Mouse (Mus musculus): ENCODE results near the gene Gm20388. TPM values are rescaled to one million over a fixed set of nuclear protein-coding genes. Genes with fewer than 3 reads are reported as not detected.
A peak's percentile ranks its signal among the peaks of the same experiment; 100 is the strongest.
"Not testable (repeated sequence)": the region's sequence is repeated elsewhere in the genome, so short reads cannot be mapped to it uniquely, and the experiment has no call there.

Gm20388 gene
- total RNA-seq, 2 experiments from 2014 or later, result 18.6 TPM; not detected in 1

DNA sequence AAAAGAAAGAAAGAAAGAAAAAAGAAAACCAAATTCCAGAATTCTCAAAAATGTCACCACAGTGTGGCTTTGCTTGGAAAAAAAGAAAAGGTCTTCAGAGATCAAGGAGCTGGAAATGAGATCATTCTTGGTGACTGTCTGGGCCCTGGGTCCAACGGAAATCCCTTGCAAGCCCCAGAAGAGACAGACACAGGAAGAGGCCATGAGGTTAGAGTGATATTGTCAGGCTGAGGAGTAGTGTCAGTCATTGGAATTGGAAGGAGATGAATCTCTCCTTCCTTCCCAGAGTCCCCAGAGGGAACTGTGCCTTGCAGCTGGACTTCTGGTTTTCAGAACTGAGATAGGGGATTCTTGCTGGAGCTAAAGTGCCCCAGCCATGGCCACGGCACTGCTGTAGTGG is 788.9 kb downstream of the Gm20388 start:
- intact Hi-C loops (cut with DNase I), result no loop called here
- no peak for DNase-seq (ENCODE audit: low spot score in 2 of 2)

- DNase-seq (ENCODE audit: low spot score in 2 of 2), result no peak
- intact Hi-C loops (cut with DNase I), result no loop called here
These were observed 789.4 kb downstream of the Gm20388 start for GRCm38 (mm10) chr8:120700053-120700452.

DNA sequence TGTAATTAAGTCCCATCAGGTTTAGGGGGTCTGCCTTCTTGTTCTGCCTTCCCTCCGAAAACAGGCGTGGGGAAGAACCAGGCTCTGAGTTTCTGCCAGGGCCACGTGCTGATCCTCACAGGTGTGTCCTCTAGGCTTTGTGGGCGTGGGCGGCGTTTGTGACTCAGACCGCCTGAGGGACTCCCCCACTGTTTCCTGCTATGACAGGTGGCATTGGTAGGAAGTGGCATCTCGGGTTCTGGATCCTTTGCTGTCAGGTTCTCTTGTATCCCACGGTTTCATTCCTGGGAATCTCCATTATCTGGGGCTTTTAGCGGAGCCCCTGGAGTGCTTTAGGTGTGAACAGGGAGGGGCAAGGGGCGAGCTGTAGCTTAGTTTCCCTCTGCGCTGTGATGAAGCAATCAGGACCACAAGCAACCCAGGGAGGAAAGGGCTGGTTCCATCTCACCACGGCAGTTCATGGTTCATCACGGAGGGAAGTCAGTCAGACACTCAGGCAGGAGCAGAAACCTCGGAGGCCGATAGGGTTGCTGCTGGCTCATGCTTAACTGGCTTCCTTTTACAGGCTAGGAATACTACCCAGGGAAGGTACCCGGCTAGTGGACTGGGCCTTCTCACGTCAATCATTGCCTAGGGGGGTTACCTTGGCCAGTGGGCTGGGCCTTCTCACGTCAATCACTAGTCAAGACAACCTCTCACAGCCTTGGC is 791.3 kb downstream of the Gm20388 start:
- intact Hi-C loops (cut with DNase I), result no loop called here
- DNase-seq (ENCODE audit: low spot score in 2 of 2), result peak in 1 of 2 experiments; percentile 46

DNA sequence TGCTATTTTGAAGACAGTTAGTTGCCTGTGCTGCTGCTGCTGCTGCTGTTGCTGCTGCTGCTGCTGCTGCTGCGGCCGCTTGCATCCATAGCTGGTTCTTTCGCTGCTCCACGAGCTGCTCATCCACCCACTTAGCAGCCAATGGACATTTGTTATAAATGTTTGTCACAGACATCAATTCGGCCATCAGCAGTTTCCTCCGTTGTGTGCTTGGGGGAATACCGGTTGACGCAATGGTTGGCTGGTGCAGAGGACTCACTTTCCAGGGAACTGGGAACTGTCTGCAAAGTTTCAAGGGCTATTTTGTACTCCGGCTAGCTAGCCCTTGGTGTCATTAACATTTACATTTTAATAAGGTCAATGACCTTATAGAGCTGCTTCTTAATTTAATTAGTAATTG is 793.6 kb downstream of the Gm20388 start:
- no peak for DNase-seq (ENCODE audit: low spot score in 2 of 2)
- intact Hi-C loops (cut with DNase I), result no loop called here

GRCm38 (mm10) chr8:120705163-120705562 is 794.5 kb downstream of the Gm20388 start:
- intact Hi-C loops (cut with DNase I), result no loop called here
- no peak for DNase-seq (ENCODE audit: low spot score in 2 of 2)

DNA sequence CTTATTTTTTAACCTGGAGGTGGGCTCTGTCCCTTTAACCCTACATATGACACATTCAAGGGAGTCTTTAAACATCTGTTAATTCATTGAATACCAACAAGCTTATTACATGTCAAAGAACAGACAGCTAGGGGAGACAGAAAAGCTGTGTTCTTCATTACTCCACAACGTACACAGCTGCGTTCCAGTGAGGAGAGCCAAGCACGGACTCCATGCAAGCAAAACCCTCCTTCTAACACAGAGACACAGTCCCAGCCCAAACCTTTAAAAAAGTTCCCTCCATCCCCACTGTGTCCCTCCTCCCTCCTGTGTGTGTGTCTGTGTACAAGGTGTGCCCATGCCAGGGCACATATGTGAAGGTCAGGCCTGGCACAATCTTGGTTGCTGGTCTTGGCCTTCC is 795.6 kb downstream of the Gm20388 start:
- DNase-seq (ENCODE audit: low spot score in 2 of 2), result no peak

DNA sequence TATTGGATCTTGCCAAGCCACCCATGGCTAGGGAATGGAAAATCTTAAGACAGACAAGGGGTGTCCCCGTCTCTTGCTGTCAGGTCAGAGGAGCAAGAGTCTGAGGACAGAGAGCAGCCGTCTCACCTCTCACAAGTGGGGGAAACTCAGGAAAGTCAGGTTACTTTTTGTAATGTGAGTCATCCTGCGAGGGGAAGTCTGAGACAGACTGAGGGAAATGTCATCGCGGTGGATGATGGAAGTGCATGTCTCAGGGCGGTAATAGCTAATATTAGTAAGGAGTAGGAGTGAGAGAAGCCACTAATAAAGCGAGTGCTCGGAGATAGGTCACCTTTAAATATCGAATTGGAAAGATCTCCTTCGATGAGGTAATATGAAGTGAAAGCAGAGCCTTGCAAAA is 798.5 kb downstream of the Gm20388 start:
- intact Hi-C loops (cut with DNase I), result no loop called here
- no peak for DNase-seq (ENCODE audit: low spot score in 2 of 2)

More for the DNA sequence above, 795.6 kb downstream of the Gm20388 start:
- intact Hi-C loops (cut with DNase I), result no loop called here

DNA sequence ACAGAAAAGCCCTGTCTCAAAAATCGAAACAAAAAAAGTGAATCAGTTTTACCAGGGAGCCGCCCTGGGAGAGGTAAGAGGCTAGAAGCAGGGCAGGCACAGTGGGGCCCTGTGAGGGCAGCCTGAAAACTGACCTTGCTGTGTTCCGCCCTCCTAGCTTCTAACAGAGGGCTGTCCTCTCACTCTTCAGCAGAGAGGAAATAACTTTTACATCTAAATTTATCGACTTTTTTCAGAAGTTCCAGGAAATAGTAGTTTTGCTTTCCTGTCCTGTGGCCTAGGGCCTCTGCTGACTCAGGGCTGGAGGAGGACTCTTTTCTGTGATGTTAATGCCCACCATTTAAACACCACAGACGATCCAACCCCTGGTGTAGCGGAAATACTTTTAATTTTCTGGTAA is 804.6 kb downstream of the Gm20388 start:
- intact Hi-C loops (cut with DNase I), result no loop called here
- DNase-seq (ENCODE audit: low spot score in 2 of 2), result no peak

DNA sequence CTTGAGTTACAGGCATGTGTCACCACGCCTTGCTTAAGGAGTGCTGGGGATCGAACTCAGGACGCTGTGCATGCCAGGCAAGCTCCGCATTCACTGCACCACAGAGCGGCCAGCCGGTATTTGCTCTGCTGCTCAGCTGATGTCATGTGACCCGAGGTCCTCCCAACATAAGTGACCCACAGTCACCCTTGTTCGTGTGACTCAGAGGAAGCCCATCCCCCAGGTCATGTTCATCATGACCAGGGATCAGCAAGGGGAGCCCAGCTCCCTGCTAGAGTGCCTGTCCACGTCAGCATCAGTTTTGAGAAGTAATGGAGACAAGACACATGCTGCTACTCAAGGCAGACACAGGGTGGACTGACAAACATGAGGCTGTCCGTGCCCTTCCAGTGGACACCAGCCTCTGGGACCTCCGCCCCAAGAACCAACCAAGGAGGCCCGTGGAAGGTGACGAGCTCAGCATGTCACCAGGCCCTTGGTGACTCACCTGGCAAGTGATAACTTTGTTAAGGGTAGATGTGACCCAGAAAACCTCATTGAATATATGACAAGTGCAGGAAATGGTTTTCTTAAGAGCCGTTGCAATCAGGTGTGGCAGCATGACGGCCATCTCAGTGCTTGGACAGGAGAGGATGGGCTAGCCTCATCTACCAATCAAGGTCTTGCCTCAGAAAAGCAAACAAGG is 805.5 kb downstream of the Gm20388 start:
- no peak for DNase-seq (ENCODE audit: low spot score in 2 of 2)
- intact Hi-C loops (cut with DNase I), result no loop called here

- intact Hi-C loops (cut with DNase I), result no loop called here
- DNase-seq (ENCODE audit: low spot score in 2 of 2), result no peak
These were observed 809.1 kb downstream of the Gm20388 start for GRCm38 (mm10) chr8:120719586-120720236.

- intact Hi-C loops (cut with DNase I), result no loop called here
- DNase-seq (ENCODE audit: low spot score in 2 of 2), result no peak
These were observed 812.4 kb downstream of the Gm20388 start for GRCm38 (mm10) chr8:120723025-120723424.

GRCm38 (mm10) chr8:120724096-120724495 is 813.5 kb downstream of the Gm20388 start:
- intact Hi-C loops (cut with DNase I), result not testable (repeated sequence)

DNA sequence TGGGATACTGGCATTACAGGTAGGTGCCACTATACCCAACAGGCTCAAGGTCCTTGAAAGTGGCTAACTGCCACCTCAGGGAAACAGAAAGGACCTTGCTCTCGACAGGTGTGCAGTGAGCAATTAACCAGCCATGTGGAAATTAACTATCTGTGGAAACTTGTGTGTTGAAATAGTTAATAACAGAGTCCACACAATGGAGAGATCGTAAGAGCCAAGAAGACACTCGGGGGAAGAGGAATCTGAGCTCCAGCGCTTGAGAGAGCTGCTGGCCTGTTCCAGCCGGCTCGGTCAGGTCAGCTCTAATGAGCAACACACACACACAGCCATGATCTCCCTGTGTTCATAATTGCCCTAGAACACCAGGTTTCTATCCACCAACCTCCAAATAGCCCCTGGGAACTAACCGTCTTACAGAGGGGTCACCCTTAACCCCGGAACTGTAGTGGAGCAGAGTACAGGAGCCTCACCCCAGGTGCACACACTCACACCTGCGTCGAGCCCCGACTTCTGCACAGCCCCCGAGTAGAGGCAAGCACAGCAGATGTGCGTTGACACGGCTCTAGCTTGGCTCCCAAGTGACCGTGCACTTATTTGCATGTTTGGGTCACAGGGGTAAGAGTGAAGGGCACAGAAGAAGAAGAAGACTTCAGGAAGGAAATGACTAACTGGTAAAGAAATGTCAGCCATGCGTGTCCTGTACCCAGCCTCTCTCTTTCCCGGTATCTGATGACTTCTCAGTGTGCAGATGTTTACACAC is 814.4 kb downstream of the Gm20388 start:
- intact Hi-C loops (cut with DNase I), result no loop called here
- DNase-seq (ENCODE audit: low spot score in 2 of 2), result no peak

More at GRCm38 (mm10) chr8:120724096-120724495, 813.5 kb downstream of the Gm20388 start:
- DNase-seq (ENCODE audit: low spot score in 2 of 2), result not testable (repeated sequence)

GRCm38 (mm10) chr8:120725576-120725950 is 814.9 kb downstream of the Gm20388 start:
- intact Hi-C loops (cut with DNase I), result no loop called here
- no peak for DNase-seq (ENCODE audit: low spot score in 2 of 2)

DNA sequence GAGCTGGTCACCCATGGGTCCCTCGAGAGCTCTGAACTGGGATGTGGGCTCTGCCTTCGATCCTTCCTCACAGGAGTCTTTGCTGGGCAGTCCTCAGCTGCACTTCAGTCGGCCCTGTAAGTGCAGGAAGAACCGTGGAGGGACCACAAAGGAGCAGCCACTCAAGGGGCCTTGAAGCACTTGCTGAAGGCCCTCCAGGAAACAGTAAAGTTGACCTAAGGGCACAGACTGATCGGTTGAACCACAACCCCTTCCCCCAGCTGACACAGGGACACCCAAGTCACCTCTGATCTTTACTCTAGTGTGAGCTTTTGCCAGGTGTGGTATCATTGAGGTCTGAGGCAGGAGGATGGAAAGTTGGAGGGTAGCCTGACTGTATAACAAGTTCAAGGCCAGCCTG is 815.4 kb downstream of the Gm20388 start:
- no peak for DNase-seq (ENCODE audit: low spot score in 2 of 2)
- intact Hi-C loops (cut with DNase I), result no loop called here

DNA sequence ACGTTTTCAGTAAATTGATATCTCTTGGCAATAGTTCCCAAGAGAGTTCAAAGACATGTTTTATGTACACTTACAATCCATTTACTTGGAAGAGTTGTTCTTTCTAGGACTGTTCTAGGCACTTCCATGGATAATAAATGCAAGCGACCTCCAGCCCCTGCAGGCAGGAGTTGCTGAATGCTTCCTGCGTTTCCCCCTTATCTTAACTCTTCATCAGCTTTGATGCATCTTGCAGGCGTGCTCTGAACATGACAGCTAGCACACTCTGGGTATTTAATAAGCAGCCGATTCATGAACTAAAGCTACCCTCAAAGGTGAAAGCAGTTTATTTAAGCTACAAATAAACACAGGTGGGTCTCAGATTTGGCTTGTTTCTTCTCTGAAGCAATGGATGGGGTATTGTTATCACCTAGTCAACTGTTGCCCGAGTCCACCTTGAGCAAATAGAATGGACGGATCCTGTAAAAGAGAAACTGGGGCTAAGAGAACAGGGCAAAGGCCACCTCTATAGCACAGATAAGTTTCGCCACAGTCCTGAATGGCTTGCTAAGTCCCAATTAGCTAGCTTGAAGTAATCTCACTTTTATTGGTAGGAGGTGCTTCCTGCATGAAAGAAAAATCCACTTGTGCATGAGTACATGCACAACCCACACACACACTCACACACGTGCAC is 818.0 kb downstream of the Gm20388 start:
- no peak for DNase-seq (ENCODE audit: low spot score in 2 of 2)
- intact Hi-C loops (cut with DNase I), result no loop called here

GRCm38 (mm10) chr8:120731582-120731981 is 820.9 kb downstream of the Gm20388 start:
- DNase-seq (ENCODE audit: low spot score in 2 of 2), result no peak
- intact Hi-C loops (cut with DNase I), result no loop called here

GRCm38 (mm10) chr8:120732068-120732467 is 821.4 kb downstream of the Gm20388 start:
- no peak for DNase-seq (ENCODE audit: low spot score in 2 of 2)
- intact Hi-C loops (cut with DNase I), result no loop called here

GRCm38 (mm10) chr8:120735770-120736481 is 825.3 kb downstream of the Gm20388 start, which contains the start of gene Irf8:
Gene Irf8, plus strand, starts transcription at chr8:120736358.
- intact Hi-C loops (cut with DNase I), result no loop called here
- peak; percentile 81 to 82 for DNase-seq (ENCODE audit: low spot score in 2 of 2)
